Comparison of ENCODE assay signal across 8 mouse cellular contexts in genomic region chr1:119419151-119420105, GRCm38 (mm10). TPM values are rescaled to one million over a fixed set of nuclear protein-coding genes. Genes with fewer than 3 reads are reported as not detected.
DNase-seq lines count a peak whose midpoint lies in the region; ATAC-seq lines count a peak whose summit lies in the region.

No protein-coding gene starts in this region.

- peaks cover 82% of the 10 kb centered on the region for H3K27me3 ChIP-seq in kidney, embryonic 14.5 days (ENCODE audit: control insufficient read depth, insufficient read depth, low read length)
- peaks cover 48% of the 10 kb centered on the region for H3K27me3 ChIP-seq in hindbrain, embryonic 16.5 days (replicated peaks; ENCODE audit: control insufficient read depth, insufficient read depth, low read length)
- peaks cover 36% of the 10 kb centered on the region for H3K27me3 ChIP-seq in neural tube, embryonic 14.5 days (ENCODE audit: control insufficient read depth, insufficient read depth, low read length)

- peak overlapping the region; percentile 60; the same call in 1 of the 2 replicates for H3K4me3 ChIP-seq in kidney, embryonic 14.5 days (ENCODE audit: low read length)
- peak overlapping the region; percentile 64 for H3K4me3 ChIP-seq in hindbrain, embryonic 16.5 days (ENCODE audit: low read length)
- peak overlapping the region; percentile 59 for H3K4me3 ChIP-seq in neural tube, embryonic 14.5 days (ENCODE audit: low read depth, low read length)

- no peak for ATAC-seq in kidney, embryonic 14.5 days (ENCODE audit: low FRiP score, low TSS enrichment)
- 0 out of 2 replicates have a peak, but pooled peaks have one; percentile 9 for ATAC-seq in hindbrain, embryonic 16.5 days
- no peak for ATAC-seq in neural tube, embryonic 14.5 days (ENCODE audit: low read depth)

- H3K9me3 ChIP-seq in kidney, embryonic 14.5 days (ENCODE audit: control insufficient read depth, low read length), result no peaks in the 10 kb centered on the region
- H3K9me3 ChIP-seq in hindbrain, embryonic 16.5 days (ENCODE audit: control insufficient read depth, low read length), result no peaks in the 10 kb centered on the region
- no peaks in the 10 kb centered on the region for H3K9me3 ChIP-seq in neural tube, embryonic 14.5 days (ENCODE audit: control insufficient read depth, low read length)

- H3K36me3 ChIP-seq in kidney, embryonic 14.5 days (ENCODE audit: control insufficient read depth, insufficient read depth, low read length), result no peaks in the 10 kb centered on the region
- H3K36me3 ChIP-seq in hindbrain, embryonic 16.5 days (ENCODE audit: control insufficient read depth, insufficient read depth, low read length), result no peaks in the 10 kb centered on the region
- H3K36me3 ChIP-seq in neural tube, embryonic 14.5 days (ENCODE audit: control insufficient read depth, insufficient read depth, low read length), result no peaks in the 10 kb centered on the region

- no peak for DNase-seq in kidney, adult 8-10 months
- peak; percentile 51 for DNase-seq in embryo, embryonic 10 days (ENCODE audit: low spot score)
- no peak for DNase-seq in thymus, postnatal 36 days
- no peak for DNase-seq in kidney, adult 18-20 months
- no peak for DNase-seq in lung, postnatal 25 days (ENCODE audit: low spot score)

- H3K27ac ChIP-seq in kidney, embryonic 14.5 days (ENCODE audit: low read depth, low read length), result no peak overlapping the region
- peak overlapping the region; percentile 81 for H3K27ac ChIP-seq in hindbrain, embryonic 16.5 days (ENCODE audit: low read depth, low read length)
- H3K27ac ChIP-seq in neural tube, embryonic 14.5 days (ENCODE audit: low read depth, low read length), result peak overlapping the region; percentile 62

- H3K9ac ChIP-seq in kidney, embryonic 14.5 days (ENCODE audit: low read depth, low read length), result no peak overlapping the region
- H3K9ac ChIP-seq in hindbrain, embryonic 16.5 days (ENCODE audit: low read depth, low read length), result peak overlapping the region; percentile 81
- H3K9ac ChIP-seq in neural tube, embryonic 14.5 days (replicated peaks; ENCODE audit: low read depth, low read length), result peak overlapping the region; percentile 74; the same call in 1 of the 2 replicates

- no peak overlapping the region for H3K4me2 ChIP-seq in kidney, embryonic 14.5 days (replicated peaks; ENCODE audit: low read depth, low read length)
- peak overlapping the region; percentile 97 for H3K4me2 ChIP-seq in hindbrain, embryonic 16.5 days (ENCODE audit: low read length)
- peak overlapping the region; percentile 99 for H3K4me2 ChIP-seq in neural tube, embryonic 14.5 days (ENCODE audit: low read depth, low read length)

- WGBS in kidney, embryonic 14.5 days, result 3% methylated on average over 29 of the region's 29 CpGs
- WGBS in hindbrain, embryonic 16.5 days, result 4% methylated on average over 29 of the region's 29 CpGs
- WGBS in neural tube, embryonic 14.5 days, result 3% methylated on average over 29 of the region's 29 CpGs

- H3K4me1 ChIP-seq in kidney, embryonic 14.5 days (ENCODE audit: control insufficient read depth, insufficient read depth, low read length), result peaks cover 16% of the 10 kb centered on the region
- peaks cover 32% of the 10 kb centered on the region for H3K4me1 ChIP-seq in hindbrain, embryonic 16.5 days (ENCODE audit: control insufficient read depth, insufficient read depth, low read depth, low read length)
- peaks cover 17% of the 10 kb centered on the region for H3K4me1 ChIP-seq in neural tube, embryonic 14.5 days (ENCODE audit: control insufficient read depth, insufficient read depth, low read length)

RNA-seq across cellular contexts. Expression of gene Inhbb, which starts 2.6 kb away (rescaled TPM):
- polyA plus RNA-seq in kidney, embryonic 14.5 days (2014; fragmentation: Nextera tagmentation; extraction: Ambion mirVana), result 0.16 TPM in 2 replicates
- 2.7 and 2.8 TPM in 2 replicates for polyA plus RNA-seq in hindbrain, embryonic 16.5 days (2015; fragmentation: Nextera tagmentation; extraction: Ambion mirVana)
- polyA plus RNA-seq in neural tube, embryonic 14.5 days (2014; fragmentation: Nextera tagmentation; extraction: Ambion mirVana), result 2.4 and 2.7 TPM in 2 replicates
